Mouse (Mus musculus) forebrain, embryonic 13.5 days (tissue): ENCODE measurements around the gene E130208F15Rik. TPM values are rescaled to one million over a fixed set of nuclear protein-coding genes. Genes with fewer than 3 reads are reported as not detected.
A peak's percentile ranks its signal among the peaks of the same experiment; 100 is the strongest.

Source experiments
- ATAC-seq: fragments of 200-750 bp; cut with Nextera tagmentation; 2 replicates; pipeline ENCODE4 v1.8.0; 2017
- H3K27ac ChIP-seq: fragments of 300-500 bp; sonication (generic); 2 replicates; pipeline ENCODE4 v1.5.1; 2015; ENCODE audit warnings: inconsistent platforms, mild to moderate bottlenecking, moderate library complexity
- H3K27me3 ChIP-seq: fragments of 300-500 bp; sonication (generic); 2 replicates; pipeline ENCODE4 v1.6.1; 2015; ENCODE audit warnings: mild to moderate bottlenecking, inconsistent platforms
- H3K36me3 ChIP-seq: fragments of 300-500 bp; sonication (generic); 2 replicates; pipeline ENCODE4 v1.6.1; 2015; ENCODE audit warnings: mild to moderate bottlenecking, inconsistent platforms; ENCODE audit not compliant: poor library complexity, severe bottlenecking
- H3K4me1 ChIP-seq: fragments of 300-500 bp; sonication (generic); 2 replicates; pipeline ENCODE4 v1.6.1; 2015; ENCODE audit warnings: inconsistent platforms
- H3K4me2 ChIP-seq: fragments of 300-500 bp; sonication (generic); 2 replicates; pipeline ENCODE4 v1.6.1; 2015; ENCODE audit warnings: inconsistent platforms, mild to moderate bottlenecking, moderate library complexity
- H3K4me3 ChIP-seq: fragments of 300-500 bp; sonication (generic); 2 replicates; pipeline ENCODE4 v1.5.1; 2015; ENCODE audit warnings: mild to moderate bottlenecking, inconsistent platforms
- H3K9ac ChIP-seq: fragments of 300-500 bp; sonication (generic); 2 replicates; pipeline ENCODE4 v1.6.1; 2015; ENCODE audit warnings: mild to moderate bottlenecking, inconsistent platforms
- H3K9me3 ChIP-seq: fragments of 300-500 bp; sonication (generic); replicated peaks from 2 replicates; pipeline ENCODE4 v1.6.1; 2016; ENCODE audit warnings: inconsistent platforms
- WGBS: fragments of 180-500 bp; shearing (Covaris S2); methylation state at CpG from one replicate; pipeline ENCODE4 v1.1.7; 2015; 5-methylcytosine and 5-hydroxymethylcytosine counted together
- polyA plus RNA-seq: library from polyadenylated mRNA; unstranded; fragments of >200 nt; fragmentation: Nextera tagmentation; extraction: Ambion mirVana; gene quantifications from 2 replicates; pipeline ENCODE4 v1.2.1, GENCODE M21; 2015

The E130208F15Rik gene
- not detected in 2 replicates for polyA plus RNA-seq

DNA sequence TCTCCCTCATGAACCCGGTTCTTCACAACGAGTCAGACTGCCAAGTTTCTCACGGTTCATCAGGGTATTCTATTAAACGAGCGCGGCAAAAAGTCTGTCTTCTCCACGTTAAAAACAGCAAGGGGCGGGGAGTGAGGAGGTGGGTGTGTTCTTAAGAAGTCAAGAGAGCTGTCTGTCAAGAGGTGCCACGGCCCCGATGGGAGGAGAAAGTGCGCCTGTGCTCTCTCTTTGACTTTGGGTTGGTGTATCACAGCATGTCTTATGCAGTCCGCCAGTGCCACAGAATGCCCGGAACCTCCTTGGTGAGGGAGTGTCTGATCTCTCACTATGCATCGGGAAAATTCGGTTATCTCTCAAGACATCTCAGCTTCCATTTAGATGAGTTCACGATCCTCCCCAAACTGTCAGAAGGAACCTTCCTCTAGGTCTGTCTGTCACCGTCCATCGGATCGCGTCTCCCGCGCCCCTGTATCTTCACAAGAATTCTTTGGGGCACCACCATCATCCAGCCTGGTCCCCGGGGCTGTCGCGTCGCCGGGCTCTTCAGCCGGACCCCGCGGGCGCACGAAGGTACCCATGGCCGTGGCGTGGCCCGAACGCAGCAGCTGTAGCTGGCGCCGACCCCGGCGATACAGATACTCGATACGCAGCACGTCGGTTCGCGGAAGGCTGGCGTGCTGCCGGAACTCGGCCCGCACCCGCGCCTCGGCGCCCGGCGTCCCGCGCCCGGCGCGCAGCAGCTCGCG is at the start of gene E130208F15Rik:
Gene E130208F15Rik (plus strand): TSS at position 202 of the 746 bp plus-strand sequence.
- H3K4me1 ChIP-seq = peaks cover 19% of the 10 kb centered on the region
- no peaks in the 10 kb centered on the region for H3K36me3 ChIP-seq
- H3K9me3 ChIP-seq = no peaks in the 10 kb centered on the region; the same call in 1 of the 2 replicates
- H3K9ac ChIP-seq = peak within 1 kb of the TSS; percentile 92
- no peaks in the 10 kb centered on the region for H3K27me3 ChIP-seq
- H3K4me2 ChIP-seq = peak within 1 kb of the TSS; percentile 86
- H3K4me3 ChIP-seq = peak within 1 kb of the TSS; percentile 83
- WGBS = under 1% methylated on average over 63 of the region's 63 CpGs
- peak; percentile 69 for ATAC-seq
- H3K27ac ChIP-seq = peak within 1 kb of the TSS; percentile 73

DNA sequence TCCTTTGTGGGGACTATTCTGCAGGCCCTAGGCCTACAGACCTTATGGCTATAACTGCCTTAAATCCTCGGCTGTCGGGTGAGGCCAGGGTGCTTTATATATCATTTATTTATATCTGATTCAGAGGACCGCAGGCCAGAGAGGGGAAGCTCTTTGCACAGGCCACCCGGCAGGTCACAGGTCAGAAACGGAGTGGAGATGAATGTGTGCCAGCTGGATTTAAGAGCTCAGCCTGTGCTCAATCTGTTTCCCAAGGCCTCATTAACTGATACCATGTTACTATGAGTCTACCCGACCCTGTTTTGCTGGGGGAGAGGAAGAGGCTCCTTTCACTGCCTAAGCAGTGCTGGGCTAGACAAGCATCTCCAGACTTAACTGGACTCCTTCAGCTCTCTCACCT is 47.2 kb upstream of the E130208F15Rik start:
- H3K27ac ChIP-seq = no peak overlapping the region
- WGBS = 85% methylated on average over 6 of the region's 6 CpGs
- no peak for ATAC-seq
- H3K27me3 ChIP-seq = no peaks in the 10 kb centered on the region
- H3K9me3 ChIP-seq = no peaks in the 10 kb centered on the region
- H3K4me3 ChIP-seq = no peak overlapping the region
- no peak overlapping the region for H3K4me2 ChIP-seq
- H3K36me3 ChIP-seq = peaks cover 34% of the 10 kb centered on the region
- H3K9ac ChIP-seq = peak overlapping the region; percentile 9; the same call in 1 of the 2 replicates
- peaks cover 7% of the 10 kb centered on the region for H3K4me1 ChIP-seq

DNA sequence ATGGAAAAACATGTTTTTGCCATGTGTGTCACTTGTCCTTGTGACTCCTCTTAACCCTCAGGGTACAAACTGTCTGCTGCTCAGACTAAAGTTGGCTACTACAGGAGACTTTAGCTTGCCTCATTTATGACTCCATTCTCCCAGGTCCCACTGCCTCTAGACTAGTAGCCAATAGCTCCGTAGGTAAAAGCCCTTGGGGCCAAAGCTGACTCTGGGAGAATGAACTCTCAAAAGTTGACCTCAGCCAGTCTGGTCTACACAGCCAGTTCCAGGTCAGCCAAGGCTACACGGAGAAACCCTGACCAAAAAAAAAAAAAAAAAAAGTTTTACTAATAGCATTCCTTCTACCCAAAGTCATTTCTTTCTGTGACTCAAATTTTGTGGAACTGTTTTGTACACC is 42.6 kb upstream of the E130208F15Rik start:
- ATAC-seq = no peak
- Histone ChIP-seq H3K27ac (no peak overlapping the region), H3K9me3 (no peaks in the 10 kb centered on the region), H3K36me3 (no peaks in the 10 kb centered on the region), H3K9ac (peak overlapping the region; percentile 68; the same call in 1 of the 2 replicates), H3K4me3 (peak overlapping the region; percentile 84; the same call in 1 of the 2 replicates), H3K4me1 (peaks cover 15% of the 10 kb centered on the region), H3K4me2 (peak overlapping the region; percentile 74), H3K27me3 (no peaks in the 10 kb centered on the region)
- 60% methylated on average over 2 of the region's 2 CpGs for WGBS

DNA sequence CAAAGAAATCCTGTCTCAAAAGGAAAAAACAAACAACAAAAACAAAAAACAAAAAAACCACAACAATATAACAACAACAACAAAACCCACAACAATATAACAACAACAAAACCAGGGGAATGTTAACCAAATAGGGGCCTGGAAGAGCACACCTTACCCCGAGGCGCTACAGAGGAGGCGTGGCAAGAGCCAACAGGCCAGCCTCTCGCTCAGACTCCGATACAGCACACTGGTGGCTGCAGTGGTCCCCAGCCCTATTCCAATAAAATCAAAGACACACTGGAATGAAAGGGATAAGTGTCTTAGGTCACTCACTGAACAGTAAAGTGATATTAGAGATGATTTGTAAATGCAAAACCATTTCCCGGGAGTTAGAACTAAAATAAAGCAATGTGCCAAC is 42.0 kb upstream of the E130208F15Rik start:
- H3K4me2 ChIP-seq = peak overlapping the region; percentile 74
- no peaks in the 10 kb centered on the region for H3K9me3 ChIP-seq
- peaks cover 15% of the 10 kb centered on the region for H3K4me1 ChIP-seq
- H3K4me3 ChIP-seq = peak overlapping the region; percentile 84
- peak overlapping the region; percentile 68 for H3K9ac ChIP-seq
- no peaks in the 10 kb centered on the region for H3K27me3 ChIP-seq
- ATAC-seq = no peak
- no peaks in the 10 kb centered on the region for H3K36me3 ChIP-seq
- WGBS = 0% methylated on average over 6 of the region's 6 CpGs
- H3K27ac ChIP-seq = peak overlapping the region; percentile 96

DNA sequence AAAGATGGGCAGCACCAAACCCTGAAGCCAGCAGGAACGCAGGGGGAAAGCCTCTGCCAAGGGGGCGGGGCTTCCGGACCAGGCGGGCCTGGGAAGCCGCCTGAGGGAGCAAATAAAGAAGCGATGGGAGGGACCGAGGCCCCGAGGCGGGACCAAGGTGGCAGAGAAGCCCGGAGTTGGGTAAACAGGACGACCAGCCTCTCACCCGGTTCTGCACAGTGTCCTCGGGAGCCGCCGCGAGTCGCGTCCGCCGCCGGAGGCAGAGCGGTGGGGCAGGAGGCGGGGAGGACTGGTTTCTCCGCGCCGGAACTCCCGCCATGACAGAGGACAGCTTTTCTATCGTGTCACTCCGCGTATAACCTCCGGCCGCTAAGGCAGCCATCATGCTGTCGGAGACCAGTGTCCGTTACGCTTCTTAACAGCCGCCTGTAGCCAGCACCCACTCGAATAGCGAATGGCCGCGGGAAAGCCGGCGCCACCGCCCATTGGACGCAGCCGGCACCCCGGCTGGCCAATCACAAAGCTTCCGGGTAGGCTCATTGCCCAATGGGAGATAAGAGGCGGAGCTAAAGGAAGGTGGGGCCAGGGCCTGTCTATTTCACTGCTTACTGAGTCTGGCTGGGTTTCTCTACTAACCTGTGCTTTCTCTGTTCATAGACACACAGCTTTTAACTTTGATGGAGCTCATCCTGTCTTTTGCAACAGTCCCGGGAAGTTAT is 41.4 kb upstream of the E130208F15Rik start, which contains the start of the genes Thap8 and Wdr62:
Gene Thap8 (plus strand): TSS at position 144 of the 719 bp plus-strand sequence.
Gene Wdr62 (minus strand): TSS at position 469 of the 719 bp plus-strand sequence.
- H3K9ac ChIP-seq = peak within 1 kb of the TSS; percentile 68
- under 1% methylated on average over 49 of the region's 49 CpGs for WGBS
- peak; percentile 97 for ATAC-seq
- H3K9me3 ChIP-seq = no peaks in the 10 kb centered on the region
- peak within 1 kb of the TSS; percentile 84 for H3K4me3 ChIP-seq
- no peaks in the 10 kb centered on the region for H3K36me3 ChIP-seq
- no peaks in the 10 kb centered on the region for H3K27me3 ChIP-seq
- H3K4me2 ChIP-seq = peak within 1 kb of the TSS; percentile 74
- peak within 1 kb of the TSS; percentile 96 for H3K27ac ChIP-seq
- H3K4me1 ChIP-seq = peaks cover 15% of the 10 kb centered on the region

DNA sequence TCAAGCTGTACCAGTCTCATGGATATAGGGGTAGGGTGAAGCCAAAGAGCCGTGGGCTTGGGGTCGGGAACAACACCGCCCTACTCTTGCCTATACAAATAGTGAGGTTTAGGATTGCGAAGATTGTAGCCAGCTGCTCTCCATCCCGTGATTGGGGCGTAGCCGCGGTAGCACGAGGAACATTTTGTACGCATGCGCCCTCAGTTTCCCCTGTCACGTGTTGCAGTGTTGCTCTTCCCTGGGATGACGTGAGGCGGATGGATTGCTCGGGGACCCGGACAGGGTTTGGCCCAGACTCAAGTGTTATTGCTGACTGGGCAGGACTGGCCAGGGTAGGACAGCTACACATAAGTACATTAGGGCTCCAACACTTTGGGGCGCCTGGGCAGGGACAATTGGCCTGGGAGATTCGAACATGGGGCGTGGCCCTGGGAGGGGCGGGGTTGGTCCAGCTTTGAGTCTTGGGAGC is 40.8 kb upstream of the E130208F15Rik start:
- H3K9me3 ChIP-seq = no peaks in the 10 kb centered on the region
- peak overlapping the region; percentile 96 for H3K27ac ChIP-seq
- H3K4me3 ChIP-seq = peak overlapping the region; percentile 84
- WGBS = under 1% methylated on average over 20 of the region's 20 CpGs
- H3K36me3 ChIP-seq = no peaks in the 10 kb centered on the region
- H3K9ac ChIP-seq = peak overlapping the region; percentile 64
- ATAC-seq = peak; percentile 86
- H3K4me2 ChIP-seq = peak overlapping the region; percentile 74
- H3K4me1 ChIP-seq = peaks cover 15% of the 10 kb centered on the region
- 0 out of 2 replicates have a peak, but pooled peaks cover 2% of the 10 kb centered on the region for H3K27me3 ChIP-seq

DNA sequence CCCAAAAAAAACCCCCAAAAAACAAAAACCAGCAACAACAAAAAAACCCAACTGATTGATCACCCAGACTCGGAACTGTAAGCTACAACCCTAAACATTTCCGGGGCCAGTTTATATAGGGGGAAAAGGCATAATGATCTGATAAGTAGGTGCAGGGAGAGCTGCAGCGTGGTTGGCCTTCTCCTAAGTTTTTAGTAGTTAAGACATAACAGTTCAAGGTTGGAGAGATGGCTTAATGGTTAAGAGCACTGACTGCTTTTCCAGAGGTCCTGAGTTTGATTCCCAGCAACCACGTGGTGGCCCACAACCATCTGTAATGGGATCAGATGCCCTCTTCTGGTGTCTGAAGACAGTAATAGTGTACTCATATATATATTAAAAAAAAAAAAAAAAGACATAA is 40.0 kb upstream of the E130208F15Rik start:
- no peak overlapping the region for H3K4me3 ChIP-seq
- peaks cover 15% of the 10 kb centered on the region for H3K4me1 ChIP-seq
- 0 out of 2 replicates have a peak, but pooled peaks cover 2% of the 10 kb centered on the region for H3K27me3 ChIP-seq
- H3K9me3 ChIP-seq = no peaks in the 10 kb centered on the region
- H3K4me2 ChIP-seq = peak overlapping the region; percentile 74; the same call in 1 of the 2 replicates
- WGBS = 81% methylated on average over 4 of the region's 4 CpGs
- H3K36me3 ChIP-seq = no peaks in the 10 kb centered on the region
- no peak for ATAC-seq
- H3K27ac ChIP-seq = peak overlapping the region; percentile 96; the same call in 1 of the 2 replicates
- H3K9ac ChIP-seq = no peak overlapping the region

DNA sequence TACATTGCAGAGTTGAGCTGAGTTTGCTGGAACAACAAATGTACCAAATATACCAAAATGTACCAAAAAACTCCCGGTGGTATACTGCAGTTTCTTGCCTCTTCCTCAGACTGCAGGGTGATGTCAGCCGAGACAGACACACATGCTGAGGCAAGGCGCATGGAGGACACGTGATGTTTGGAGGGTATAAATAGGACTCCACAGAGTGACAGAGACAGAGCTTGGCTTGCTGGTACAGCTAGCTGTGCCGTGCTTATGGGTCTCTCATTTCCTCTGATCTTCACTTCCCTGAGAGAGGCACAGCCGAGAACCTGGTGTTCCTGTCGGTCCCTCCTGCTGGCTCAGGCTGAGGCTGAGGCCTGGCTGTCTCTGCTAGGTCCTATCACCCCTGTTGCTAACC is 38.8 kb upstream of the E130208F15Rik start:
- no peak overlapping the region for H3K27ac ChIP-seq
- H3K36me3 ChIP-seq = no peaks in the 10 kb centered on the region
- H3K4me3 ChIP-seq = no peak overlapping the region
- H3K9me3 ChIP-seq = no peaks in the 10 kb centered on the region
- ATAC-seq = no peak
- WGBS = 82% methylated on average over 7 of the region's 7 CpGs
- no peak overlapping the region for H3K9ac ChIP-seq
- peaks cover 15% of the 10 kb centered on the region for H3K4me1 ChIP-seq
- 0 out of 2 replicates have a peak, but pooled peaks cover 2% of the 10 kb centered on the region for H3K27me3 ChIP-seq
- H3K4me2 ChIP-seq = no peak overlapping the region

DNA sequence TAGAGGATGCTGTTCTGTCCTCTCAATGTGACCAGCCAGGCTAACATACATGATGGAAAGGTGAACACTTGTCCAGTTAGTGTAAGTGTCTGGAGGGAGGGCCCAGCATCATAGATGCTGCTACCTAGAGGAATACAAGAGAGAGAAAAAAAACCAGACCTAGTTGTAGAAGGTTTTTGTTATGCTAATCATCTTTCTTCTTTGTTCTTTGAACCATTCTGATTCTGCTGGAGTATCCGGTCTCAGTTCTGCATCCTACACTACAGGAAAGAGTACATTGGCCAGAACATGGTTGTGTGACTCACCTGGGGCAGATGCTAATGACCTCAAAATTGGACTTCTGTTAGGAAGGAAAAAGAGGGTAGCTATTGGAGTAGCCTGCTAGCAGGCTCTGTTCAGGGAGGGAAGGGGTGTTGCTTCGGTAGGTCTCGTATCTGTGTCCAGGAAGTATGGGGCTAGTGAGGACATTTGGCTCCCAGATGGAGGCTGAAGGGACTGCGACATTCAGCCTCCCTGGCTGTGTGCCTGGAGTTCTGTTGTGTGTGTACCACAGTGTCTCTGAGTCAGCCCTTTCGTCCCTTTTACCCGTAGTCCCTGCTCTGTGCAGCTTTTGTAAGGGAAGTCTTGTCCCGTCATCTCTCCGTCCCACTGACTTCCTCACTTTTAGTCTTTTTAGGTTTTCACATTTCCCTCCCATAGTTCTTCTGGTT is 34.7 kb upstream of the E130208F15Rik start:
- no peak for ATAC-seq
- Histone ChIP-seq H3K4me3 (no peak overlapping the region), H3K4me1 (peaks cover 9% of the 10 kb centered on the region; the same call in 1 of the 2 replicates), H3K36me3 (no peaks in the 10 kb centered on the region), H3K27ac (no peak overlapping the region), H3K27me3 (0 out of 2 replicates have a peak, but pooled peaks cover 2% of the 10 kb centered on the region), H3K9ac (no peak overlapping the region), H3K4me2 (no peak overlapping the region), H3K9me3 (no peaks in the 10 kb centered on the region)
- WGBS = 62% methylated on average over 8 of the region's 8 CpGs

DNA sequence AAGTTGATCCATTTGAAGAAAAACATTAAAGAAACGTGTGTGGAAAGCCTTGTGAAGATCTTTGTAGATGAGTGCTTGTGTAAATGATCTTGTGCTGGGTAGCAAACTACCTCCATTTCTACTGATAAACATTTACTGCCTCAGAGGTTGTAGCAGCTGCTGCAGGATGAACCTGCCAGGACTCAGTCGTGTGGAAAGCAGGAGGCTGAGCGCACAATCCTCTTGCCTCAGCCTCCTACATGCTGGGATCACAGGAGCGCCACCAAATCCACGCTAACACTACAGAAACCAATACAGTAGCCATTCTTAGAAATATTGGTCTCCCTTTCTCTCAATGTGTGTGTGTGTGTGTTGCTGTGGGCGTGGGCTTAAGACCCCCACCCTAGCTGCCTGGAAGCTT is 33.5 kb upstream of the E130208F15Rik start:
- Histone ChIP-seq H3K9me3 (no peaks in the 10 kb centered on the region), H3K27ac (no peak overlapping the region), H3K36me3 (0 out of 2 replicates have a peak, but pooled peaks cover 4% of the 10 kb centered on the region), H3K4me2 (no peak overlapping the region), H3K4me1 (peaks cover 19% of the 10 kb centered on the region), H3K4me3 (no peak overlapping the region), H3K27me3 (0 out of 2 replicates have a peak, but pooled peaks cover 2% of the 10 kb centered on the region), H3K9ac (no peak overlapping the region; the same call in 1 of the 2 replicates)
- no peak for ATAC-seq
- 75% methylated on average over 6 of the region's 6 CpGs for WGBS

DNA sequence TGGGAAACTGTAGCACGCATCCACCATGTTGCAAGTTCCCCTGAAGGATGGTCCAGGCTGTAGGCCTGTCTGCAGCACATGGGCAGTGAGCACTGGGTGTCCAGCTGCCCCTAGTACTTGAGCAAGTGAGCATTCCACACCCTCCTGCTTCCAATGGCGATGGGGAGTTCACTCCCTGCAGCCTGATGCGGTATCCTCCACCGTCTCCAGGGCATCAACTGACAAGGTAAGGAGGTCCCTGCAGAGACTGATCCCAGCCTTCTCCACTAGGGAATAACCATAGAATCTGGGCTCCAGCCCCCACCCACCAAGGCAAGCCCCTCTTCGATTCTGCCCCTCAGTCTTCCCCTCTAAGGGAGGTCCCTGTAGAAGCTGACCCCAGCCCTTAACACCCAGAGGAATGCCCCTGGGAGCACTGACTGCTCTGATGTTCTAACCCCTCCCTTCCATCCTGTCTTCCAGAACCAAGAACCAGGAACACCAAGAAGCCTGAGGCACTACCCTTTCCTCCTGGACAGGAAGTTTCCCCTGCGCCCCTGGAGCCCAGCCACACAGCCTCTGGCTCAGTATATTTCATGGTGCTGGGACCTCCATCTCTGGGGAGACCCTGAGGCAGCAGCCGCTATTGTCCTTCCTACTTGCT is 32.3 kb upstream of the E130208F15Rik start:
- Histone ChIP-seq H3K36me3 (peaks cover 13% of the 10 kb centered on the region), H3K9ac (no peak overlapping the region), H3K4me2 (no peak overlapping the region), H3K9me3 (no peaks in the 10 kb centered on the region), H3K4me1 (peaks cover 29% of the 10 kb centered on the region), H3K27ac (no peak overlapping the region), H3K27me3 (0 out of 2 replicates have a peak, but pooled peaks cover 2% of the 10 kb centered on the region), H3K4me3 (no peak overlapping the region)
- no peak for ATAC-seq
- WGBS = 78% methylated on average over 7 of the region's 7 CpGs
